Mouse (Mus musculus) CD4-positive, CD25-positive, alpha-beta regulatory T cell, adult 4 months (primary cell): ENCODE results near the gene Olfr969. TPM values are rescaled to one million over a fixed set of nuclear protein-coding genes. Genes with fewer than 3 reads are reported as not detected.
"Not testable (repeated sequence)": the region's sequence is repeated elsewhere in the genome, so short reads cannot be mapped to it uniquely, and the experiment has no call there.

Experiments used
- ATAC-seq: one replicate; pipeline ENCODE4 v1.8.0; 2017
- polyA plus RNA-seq, 2 experiments: library from polyadenylated mRNA; unstranded; fragments of 100-300 nt; shearing (Covaris generic); gene quantifications; one replicate each; pipeline ENCODE4 v1.2.1; 2017

The Olfr969 gene
- not detected for polyA plus RNA-seq

- no peak for ATAC-seq
Observed at GRCm38 (mm10) chr9:39790558-39790957, at the start of gene Olfr969. Gene Olfr969 (plus strand): TSS chr9:39790945.

- ATAC-seq = no peak
Observed at GRCm38 (mm10) chr9:39745949-39746348, 44.8 kb upstream of the Olfr969 start, which contains the start of gene Olfr967. Gene Olfr967 (plus strand): TSS chr9:39746249.

- ATAC-seq = no peak
Observed at GRCm38 (mm10) chr9:39746428-39746827, 44.3 kb upstream of the Olfr969 start.

- ATAC-seq = no peak
Observed at GRCm38 (mm10) chr9:39783153-39783552, 7.6 kb upstream of the Olfr969 start, which contains the start of gene Olfr968. Gene Olfr968 (minus strand): TSS chr9:39783253.

- no peak for ATAC-seq
Observed at GRCm38 (mm10) chr9:39808560-39808959, 17.8 kb downstream of the Olfr969 start, which contains the start of gene Olfr970. Gene Olfr970 (plus strand): TSS chr9:39808860.

GRCm38 (mm10) chr9:39836576-39836975 lies 45.8 kb downstream of the Olfr969 start, which contains the start of gene Olfr971:
Gene Olfr971 (plus strand): TSS chr9:39836876.
- ATAC-seq = not testable (repeated sequence)

Other genes with a start within 250 kb of the Olfr969 start
- not detected for gene Olfr958, start 236.9 kb upstream of the Olfr969 start, polyA plus RNA-seq
- gene Olfr959, start 215.4 kb upstream of the Olfr969 start, polyA plus RNA-seq = not detected
- gene AW551984, start 186.5 kb upstream of the Olfr969 start, polyA plus RNA-seq = not detected
- not detected for gene Olfr148, start 180.3 kb upstream of the Olfr969 start, polyA plus RNA-seq
- not detected for gene Olfr960, start 169.6 kb upstream of the Olfr969 start, polyA plus RNA-seq
- gene Olfr961, start 145.9 kb upstream of the Olfr969 start, polyA plus RNA-seq = not detected
- not detected for gene Olfr963, start 123.7 kb upstream of the Olfr969 start, polyA plus RNA-seq
- not detected for gene Olfr149, start 83.8 kb upstream of the Olfr969 start, polyA plus RNA-seq
- gene Olfr965, start 79.6 kb upstream of the Olfr969 start, polyA plus RNA-seq = not detected
- gene Olfr150, start 60.0 kb upstream of the Olfr969 start, polyA plus RNA-seq = under 1 TPM in 1 of 2 experiments, not detected in 1; 0.35 TPM
- gene Olfr967, start 44.7 kb upstream of the Olfr969 start, polyA plus RNA-seq = not detected
- not detected for gene Olfr968, start 7.7 kb upstream of the Olfr969 start, polyA plus RNA-seq
- not detected for gene Olfr970, start 17.9 kb downstream of the Olfr969 start, polyA plus RNA-seq
- not detected for gene Olfr971, start 45.9 kb downstream of the Olfr969 start, polyA plus RNA-seq
- gene Olfr972, start 75.5 kb downstream of the Olfr969 start, polyA plus RNA-seq = not detected
- not detected for gene Olfr229, start 116.4 kb downstream of the Olfr969 start, polyA plus RNA-seq
- under 1 TPM in 1 of 2 experiments, not detected in 1; 0.09 TPM for gene Olfr974, start 146.6 kb downstream of the Olfr969 start, polyA plus RNA-seq
- not detected for gene Olfr975, start 161.1 kb downstream of the Olfr969 start, polyA plus RNA-seq
- gene Olfr976, start 170.2 kb downstream of the Olfr969 start, polyA plus RNA-seq = not detected
- gene Olfr978, start 201.2 kb downstream of the Olfr969 start, polyA plus RNA-seq = not detected
- not detected for gene Olfr979, start 212.5 kb downstream of the Olfr969 start, polyA plus RNA-seq
- gene Olfr980, start 218.6 kb downstream of the Olfr969 start, polyA plus RNA-seq = not detected
- gene Olfr981, start 230.5 kb downstream of the Olfr969 start, polyA plus RNA-seq = not detected